Mouse (Mus musculus): ENCODE results near the gene Sfpq.

DNA sequence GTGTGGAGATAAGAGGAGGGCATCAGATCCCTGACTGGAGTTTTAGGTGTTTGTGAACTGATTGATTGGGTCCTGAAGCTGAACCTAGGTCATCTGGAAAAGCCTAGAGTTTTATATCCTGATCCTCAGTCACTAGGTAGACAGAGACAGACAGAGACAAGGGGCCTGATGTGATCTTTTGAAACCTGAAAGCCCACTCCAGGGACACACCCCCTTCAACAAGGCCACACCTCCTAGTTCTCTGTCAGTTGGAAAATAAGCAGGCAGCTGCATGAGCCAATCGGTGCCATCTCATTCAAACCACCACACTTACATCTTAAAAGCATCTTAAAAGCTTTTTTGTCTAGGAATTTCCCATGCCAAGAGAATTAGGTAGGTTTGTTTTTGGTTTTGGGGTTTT is 59.7 kb downstream of the Sfpq start:
- TF ChIP-seq CTCF (IDR thresholded peaks at IDR 0.05; ENCODE audit: extremely low read depth, insufficient read depth, low read length) (no peak), POLR2A (IDR thresholded peaks at IDR 0.05; ENCODE audit: extremely low read depth, insufficient read depth, low read length) (no peak)
